Mouse (Mus musculus): ENCODE measurements around the gene Sbno1.

- TF ChIP-seq CTCF (IDR thresholded peaks at IDR 0.05; ENCODE audit: low read depth, low read length) (no peak), POLR2A (IDR thresholded peaks at IDR 0.05; ENCODE audit: insufficient read depth, low read length) (no peak), EP300 (IDR thresholded peaks at IDR 0.05; ENCODE audit: insufficient read depth, low read depth, low read length) (no peak)
Measured at GRCm38 (mm10) chr5:124351111-124351560, 74.7 kb downstream of the Sbno1 start.
